Mouse (Mus musculus) monocyte, adult 59 days (primary cell): ENCODE measurements around the gene Tufm. TPM values are rescaled to one million over a fixed set of nuclear protein-coding genes. Genes with fewer than 3 reads are reported as not detected.

Experiments
- total RNA-seq, 2 experiments: library from RNA; stranded (reverse); gene quantifications; one replicate each; pipeline ENCODE4 v1.2.4; 2023

The Tufm gene
- total RNA-seq = 10 to 100 TPM; 34.1 to 35.5 TPM

GRCm38 (mm10) chr7:126487052-126487483, at the start of gene Tufm:
TSS of gene Tufm (plus strand) at chr7:126487361.

GRCm38 (mm10) chr7:126463004-126463403, 24.2 kb upstream of the Tufm start, which contains the start of gene Atp2a1:
TSS of gene Atp2a1 (minus strand) at chr7:126463108.

GRCm38 (mm10) chr7:126474993-126475581, 12.1 kb upstream of the Tufm start, which contains the start of gene Sh2b1:
TSS of gene Sh2b1 (minus strand) at chr7:126475424.

GRCm38 (mm10) chr7:126503273-126503878, 16.2 kb downstream of the Tufm start, which contains the start of gene Atxn2l:
TSS of gene Atxn2l (minus strand) at chr7:126503437.

Other genes with a start within 250 kb of the Tufm start
- gene Sbk1, start 214.7 kb upstream of the Tufm start, total RNA-seq = 10 to 100 TPM; 20.0 to 23.4 TPM
- 1 to 10 TPM; 2.2 to 3.6 TPM for gene Lat, start 117.8 kb upstream of the Tufm start, total RNA-seq
- gene Spns1, start 109.9 kb upstream of the Tufm start, total RNA-seq = 10 to 100 TPM; 49.8 to 66.4 TPM
- 10 to 100 TPM; 10.2 to 11.0 TPM for gene Nfatc2ip, start 90.6 kb upstream of the Tufm start, total RNA-seq
- gene Cd19, start 72.5 kb upstream of the Tufm start, total RNA-seq = 1 to 10 TPM in 1 of 2 experiments, under 1 TPM in 1; 0.97 to 4.1 TPM
- 10 to 100 TPM; 24.3 to 33.5 TPM for gene Rabep2, start 58.6 kb upstream of the Tufm start, total RNA-seq
- 1 to 10 TPM; 1.9 to 3.2 TPM for gene Atp2a1, start 24.3 kb upstream of the Tufm start, total RNA-seq
- gene Sh2b1, start 11.9 kb upstream of the Tufm start, total RNA-seq = 10 to 100 TPM; 36.6 to 38.8 TPM
- 100 to 1,000 TPM; 169 to 183 TPM for gene Atxn2l, start 16.1 kb downstream of the Tufm start, total RNA-seq
- 100 to 1,000 TPM; 123 to 127 TPM for gene Eif3c, start 79.0 kb downstream of the Tufm start, total RNA-seq
- 100 to 1,000 TPM; 108 to 125 TPM for gene Apobr, start 97.6 kb downstream of the Tufm start, total RNA-seq
- gene Cln3, start 98.5 kb downstream of the Tufm start, total RNA-seq = 100 to 1,000 TPM; 241 to 250 TPM
- 10 to 100 TPM; 10.8 to 13.3 TPM for gene Il27, start 107.6 kb downstream of the Tufm start, total RNA-seq
- gene Nupr1, start 143.5 kb downstream of the Tufm start, total RNA-seq = 10 to 100 TPM; 83.7 to 95.7 TPM
- gene Sgf29, start 161.9 kb downstream of the Tufm start, total RNA-seq = 10 to 100 TPM; 31.8 to 41.5 TPM
- 1 to 10 TPM; 5.7 to 6.0 TPM for gene Sult1a1, start 189.1 kb downstream of the Tufm start, total RNA-seq
- 100 to 1,000 TPM; 104 to 129 TPM for gene Bola2, start 208.0 kb downstream of the Tufm start, total RNA-seq
- 10 to 100 TPM; 12.0 to 12.3 TPM for gene Slx1b, start 208.4 kb downstream of the Tufm start, total RNA-seq
- gene Coro1a, start 220.4 kb downstream of the Tufm start, total RNA-seq = 1,000 to 10,000 TPM; 1,489 to 1,521 TPM